Mouse (Mus musculus) MEL (cell line): ENCODE results near the gene 9130023H24Rik. TPM values are rescaled to one million over a fixed set of nuclear protein-coding genes. Genes with fewer than 3 reads are reported as not detected.

Source experiments
- DNase-seq: peaks from one replicate; pipeline ENCODE4 v3.0.0; 2011; ENCODE audit warnings: low read depth, low spot score
- H3K27ac ChIP-seq: 2 replicates; pipeline ENCODE4 v1.5.1; 2012; ENCODE audit warnings: low read depth, mild to moderate bottlenecking, control low read depth, low read length, moderate library complexity; ENCODE audit not compliant: control insufficient read depth
- H3K27me3 ChIP-seq, 2 experiments: fragments of 150-350 bp in 1 of 2; sonication (generic) in 1 of 2; 2 replicates each; pipeline ENCODE4 v1.6.1; 2012; ENCODE audit warnings: low read length in 2 of 2, mild to moderate bottlenecking in 2 of 2, improper control_type of control experiment in 1 of 2, moderate library complexity in 1 of 2; ENCODE audit not compliant: insufficient read depth in 2 of 2, control insufficient read depth in 1 of 2
- H3K36me3 ChIP-seq, 2 experiments: 2 replicates each; pipeline ENCODE4 v1.6.1; 2012 to 2014; ENCODE audit warnings: low read length in 2 of 2, improper control_type of control experiment in 1 of 2, inconsistent platforms in 1 of 2, mild to moderate bottlenecking in 1 of 2; ENCODE audit not compliant: insufficient read depth in 2 of 2, control insufficient read depth in 1 of 2
- H3K4me1 ChIP-seq, 2 experiments: fragments of 150-350 bp in 1 of 2; sonication (generic) in 1 of 2; 2 replicates each; pipeline ENCODE4 v1.6.1; 2012; ENCODE audit warnings: low read length in 2 of 2, improper control_type of control experiment in 1 of 2, mild to moderate bottlenecking in 1 of 2; ENCODE audit not compliant: insufficient read depth in 2 of 2, control insufficient read depth in 1 of 2
- H3K4me3 ChIP-seq, 2 experiments: fragments of 150-350 bp in 1 of 2; sonication (generic) in 1 of 2; 2 replicates each; pipeline ENCODE4 v1.5.1; 2012; ENCODE audit warnings: low read depth in 2 of 2, low read length in 2 of 2, mild to moderate bottlenecking in 2 of 2, moderate library complexity in 2 of 2, control low read depth in 1 of 2, improper control_type of control experiment in 1 of 2; ENCODE audit not compliant: control insufficient read depth in 1 of 2, insufficient read depth in 1 of 2
- H3K79me2 ChIP-seq: 2 replicates; pipeline ENCODE4 v1.6.1; 2012; ENCODE audit warnings: mild to moderate bottlenecking, low read length, moderate library complexity; ENCODE audit not compliant: control insufficient read depth, poor library complexity, insufficient read depth
- H3K9ac ChIP-seq: 2 replicates; pipeline ENCODE4 v1.6.1; 2012; ENCODE audit warnings: low read depth, mild to moderate bottlenecking, control low read depth, low read length, moderate library complexity; ENCODE audit not compliant: control insufficient read depth, poor library complexity, severe bottlenecking
- H3K9me3 ChIP-seq: fragments of 150-350 bp; sonication (generic); replicated peaks from 2 replicates; pipeline ENCODE4 v1.6.1; 2012; ENCODE audit warnings: mild to moderate bottlenecking, low read length, improper control_type of control experiment, moderate library complexity; ENCODE audit not compliant: insufficient read depth
- BHLHE40 ChIP-seq: IDR thresholded peaks from 2 replicates; pipeline ENCODE4 v1.6.1; 2012; ENCODE audit warnings: low read depth, mild to moderate bottlenecking, inconsistent platforms, low read length, improper control_type of control experiment, borderline replicate concordance
- CHD2 ChIP-seq: IDR thresholded peaks from 2 replicates; pipeline ENCODE4 v1.6.1; 2011; ENCODE audit warnings: low read length, improper control_type of control experiment
- ELF1 ChIP-seq: IDR thresholded peaks from 2 replicates; pipeline ENCODE4 v1.6.1; 2014; ENCODE audit warnings: low read depth, mild to moderate bottlenecking, inconsistent platforms, low read length, improper control_type of control experiment, moderate library complexity
- EP300 ChIP-seq, 2 experiments: IDR thresholded peaks; 2 replicates each; pipeline ENCODE4 v1.6.1; 2011; ENCODE audit warnings: improper control_type of control experiment in 2 of 2, low read length in 2 of 2, low read depth in 1 of 2, mild to moderate bottlenecking in 1 of 2
- ETS1 ChIP-seq: IDR thresholded peaks from 2 replicates; pipeline ENCODE4 v1.6.1; 2012; ENCODE audit warnings: low read depth, mild to moderate bottlenecking, inconsistent platforms, low read length, improper control_type of control experiment, moderate library complexity
- GATA1 ChIP-seq: IDR thresholded peaks from 2 replicates; pipeline ENCODE4 v1.6.1; 2011; ENCODE audit warnings: low read depth, low read length, improper control_type of control experiment
- JUND ChIP-seq: IDR thresholded peaks from 2 replicates; pipeline ENCODE4 v1.6.1; 2011; ENCODE audit warnings: low read depth, mild to moderate bottlenecking, improper control_type of control experiment, low read length
- KAT2A ChIP-seq: conservative IDR thresholded peaks from 2 replicates; pipeline ENCODE4 v1.6.1; 2012; ENCODE audit warnings: low read depth, low read length, improper control_type of control experiment, inconsistent platforms
- MAFK ChIP-seq: IDR thresholded peaks from 2 replicates; pipeline ENCODE4 v1.6.1; 2011; ENCODE audit warnings: low read depth, mild to moderate bottlenecking, low read length, improper control_type of control experiment, borderline replicate concordance
- MAX ChIP-seq: IDR thresholded peaks from 2 replicates; pipeline ENCODE4 v1.6.1; 2011; ENCODE audit warnings: low read length, improper control_type of control experiment
- MAZ ChIP-seq: IDR thresholded peaks from 2 replicates; pipeline ENCODE4 v1.6.1; 2012; ENCODE audit warnings: low read depth, mild to moderate bottlenecking, inconsistent platforms, low read length, improper control_type of control experiment
- MEF2A ChIP-seq: IDR thresholded peaks from 2 replicates; pipeline ENCODE4 v1.6.1; 2014; ENCODE audit warnings: low read depth, mild to moderate bottlenecking, inconsistent platforms, low read length, improper control_type of control experiment; ENCODE audit not compliant: poor library complexity, insufficient replicate concordance, severe bottlenecking; ENCODE audit errors: extremely low read depth
- MXI1 ChIP-seq: IDR thresholded peaks from 2 replicates; pipeline ENCODE4 v1.6.1; 2011; ENCODE audit warnings: mild to moderate bottlenecking, low read depth, low read length, improper control_type of control experiment
- MYC ChIP-seq: IDR thresholded peaks from 2 replicates; pipeline ENCODE4 v1.6.1; 2011; ENCODE audit warnings: low read depth, mild to moderate bottlenecking, low read length, improper control_type of control experiment, moderate library complexity
- NRF1 ChIP-seq: IDR thresholded peaks from 2 replicates; pipeline ENCODE4 v1.6.1; 2014; ENCODE audit warnings: low read depth, mild to moderate bottlenecking, inconsistent platforms, low read length, improper control_type of control experiment, moderate library complexity; ENCODE audit not compliant: poor library complexity, insufficient read depth, severe bottlenecking
- POLR2A ChIP-seq, 2 experiments: IDR thresholded peaks; 2 replicates each; pipeline ENCODE4 v1.6.1; 2011 to 2012; ENCODE audit warnings: low read length in 2 of 2, mild to moderate bottlenecking in 2 of 2, control low read depth in 1 of 2, improper control_type of control experiment in 1 of 2, low read depth in 1 of 2, moderate library complexity in 1 of 2; ENCODE audit not compliant: control insufficient read depth in 1 of 2, insufficient read depth in 1 of 2, poor library complexity in 1 of 2
- POLR2AphosphoS2 ChIP-seq: IDR thresholded peaks from 2 replicates; pipeline ENCODE4 v1.6.1; 2011; ENCODE audit warnings: low read length, improper control_type of control experiment
- RAD21 ChIP-seq: IDR thresholded peaks from 2 replicates; pipeline ENCODE4 v1.6.1; 2011; ENCODE audit warnings: mild to moderate bottlenecking, low read depth, low read length, improper control_type of control experiment
- SIN3A ChIP-seq: IDR thresholded peaks from 2 replicates; pipeline ENCODE4 v1.6.1; 2012; ENCODE audit warnings: low read length, improper control_type of control experiment, inconsistent platforms
- SMC3 ChIP-seq: IDR thresholded peaks from 2 replicates; pipeline ENCODE4 v1.6.1; 2011; ENCODE audit warnings: low read depth, low read length, improper control_type of control experiment
- TAL1 ChIP-seq: IDR thresholded peaks from 2 replicates; pipeline ENCODE4 v1.6.1; 2012; ENCODE audit warnings: mild to moderate bottlenecking, inconsistent platforms, low read length, moderate library complexity, mixed read lengths
- TBP ChIP-seq: IDR thresholded peaks from 2 replicates; pipeline ENCODE4 v1.8.0; 2011; ENCODE audit warnings: low read depth, low read length, improper control_type of control experiment
- TCF12 ChIP-seq: IDR thresholded peaks from 2 replicates; pipeline ENCODE4 v1.6.1; 2014; ENCODE audit warnings: low read depth, mild to moderate bottlenecking, inconsistent platforms, low read length, improper control_type of control experiment, moderate library complexity
- UBTF ChIP-seq: IDR thresholded peaks from 2 replicates; pipeline ENCODE4 v1.6.1; 2012; ENCODE audit warnings: low read depth, mild to moderate bottlenecking, inconsistent platforms, low read length, improper control_type of control experiment, moderate library complexity, borderline replicate concordance; ENCODE audit not compliant: insufficient read depth
- USF1 ChIP-seq: IDR thresholded peaks from 2 replicates; pipeline ENCODE4 v1.6.1; 2014; ENCODE audit warnings: low read depth, mild to moderate bottlenecking, inconsistent platforms, low read length, improper control_type of control experiment, moderate library complexity
- USF2 ChIP-seq, 2 experiments: IDR thresholded peaks; 2 replicates each; pipeline ENCODE4 v1.6.1; 2011 to 2012; ENCODE audit warnings: improper control_type of control experiment in 2 of 2, low read length in 2 of 2, borderline replicate concordance in 1 of 2, inconsistent platforms in 1 of 2, low read depth in 1 of 2, mild to moderate bottlenecking in 1 of 2; ENCODE audit not compliant: insufficient read depth in 1 of 2
- ZC3H11A ChIP-seq: IDR thresholded peaks from 2 replicates; pipeline ENCODE4 v1.6.1; 2012; ENCODE audit warnings: low read depth, mild to moderate bottlenecking, inconsistent platforms, low read length, improper control_type of control experiment
- ZMIZ1 ChIP-seq: IDR thresholded peaks from 2 replicates; pipeline ENCODE4 v1.6.1; 2012; ENCODE audit warnings: low read depth, mild to moderate bottlenecking, inconsistent platforms, low read length, improper control_type of control experiment, moderate library complexity
- polyA plus RNA-seq, 2 experiments: library from polyadenylated mRNA; stranded (reverse) in 1 of 2; unstranded in 1 of 2; fragments of >175 nt in 1 of 2; fragments of >200 nt in 1 of 2; gene quantifications; 2 replicates each; pipeline versions ENCODE4 v1.2.1 to v1.2.4; 2012; ENCODE audit warnings: low replicate concordance in 2 of 2, low read depth in 1 of 2; ENCODE audit not compliant: insufficient read length in 2 of 2, insufficient read depth in 1 of 2, missing spikeins in 1 of 2
- total RNA-seq: library from RNA; depleted of rRNA; stranded (reverse); fragments of 300-350 nt; gene quantifications from 2 replicates; pipeline ENCODE4 v1.2.3, GENCODE M21; 2012

Gene 9130023H24Rik
- total and polyA plus RNA-seq, 3 experiments: 0.96 to 1.5 TPM; not detected in 1

GRCm38 (mm10) chr7:128270431-128270850 is 32.6 kb upstream of the 9130023H24Rik start:
- no peak overlapping the region for H3K27ac ChIP-seq
- peak; percentile 79 for DNase-seq
- TF ChIP-seq NRF1 (peak; percentile 31; the same call in 1 of the 2 replicates), MXI1 (0 out of 2 replicates have a peak, but pooled peaks have one; percentile 70), KAT2A (no peak), MEF2A (no peak), USF1 (0 out of 2 replicates have a peak, but pooled peaks have one; percentile 8), UBTF (no peak), POLR2A (IDR thresholded peaks at IDR 0.05; ENCODE audit: control insufficient read depth in 1 of 2, insufficient read depth in 1 of 2, low read depth in 1 of 2, low read length in 2 of 2, poor library complexity in 1 of 2) (peak; percentile 27 to 42; a peak in 1 of 4 replicates), ELF1 (no peak), SIN3A (peak; percentile 54; the same call in 1 of the 2 replicates), JUND (no peak), MYC (0 out of 2 replicates have a peak, but pooled peaks have one; percentile 51), GATA1 (peak; percentile 57; the same call in 1 of the 2 replicates), EP300 (IDR thresholded peaks at IDR 0.05; ENCODE audit: low read depth in 1 of 2, low read length in 2 of 2) (peak in 1 of 2 experiments; percentile 49; a peak in 2 of 4 replicates), SMC3 (peak; percentile 4; the same call in 1 of the 2 replicates), MAX (peak; percentile 66), BHLHE40 (peak; percentile 40; the same call in 1 of the 2 replicates), ZMIZ1 (no peak), TBP (no peak), RAD21 (no peak), TAL1 (no peak; the same call in 1 of the 2 replicates), CHD2 (no peak), MAFK (no peak), ETS1 (no peak), MAZ (no peak), POLR2AphosphoS2 (peak; percentile 95), TCF12 (peak; percentile 46; the same call in 1 of the 2 replicates), USF2 (IDR thresholded peaks at IDR 0.05; ENCODE audit: borderline replicate concordance in 1 of 2, insufficient read depth in 1 of 2, low read depth in 1 of 2, low read length in 2 of 2) (no peak), ZC3H11A (no peak)
- H3K9ac ChIP-seq: no peak overlapping the region; the same call in 1 of the 2 replicates
- H3K4me1 ChIP-seq: peaks cover 0 to 11% of the 10 kb centered on the region in 2 experiments; a peak in 3 of 4 replicates
- H3K9me3 ChIP-seq: no peaks in the 10 kb centered on the region
- H3K79me2 ChIP-seq: no peaks in the 10 kb centered on the region
- no peak overlapping the region for H3K4me3 ChIP-seq
- no peaks in the 10 kb centered on the region for H3K27me3 ChIP-seq
- H3K36me3 ChIP-seq: peaks cover 0 to 2% of the 10 kb centered on the region in 2 experiments; a peak in 1 of 4 replicates
